Mouse (Mus musculus) kidney, postnatal 0 days (tissue): Measurements from ENCODE around the gene A730015C16Rik. TPM values are rescaled to one million over a fixed set of nuclear protein-coding genes. Genes with fewer than 3 reads are reported as not detected.

Source experiments
- ATAC-seq: fragments of 200-750 bp; cut with Nextera tagmentation; replicated peaks from 2 replicates; pipeline ENCODE4 v1.8.0; 2017; ENCODE audit warnings: low read depth, moderate number of reproducible peaks, moderate TSS enrichment, moderate library complexity; ENCODE audit not compliant: low FRiP score
- DNase-seq: peaks from one replicate; pipeline ENCODE4 v3.0.0-alpha.2; 2016; ENCODE audit warnings: low spot score
- H3K27ac ChIP-seq: fragments of 300-500 bp; sonication (generic); 2 replicates; pipeline ENCODE4 v1.5.1; 2014; ENCODE audit warnings: mild to moderate bottlenecking
- H3K27me3 ChIP-seq: fragments of 300-500 bp; sonication (generic); 2 replicates; pipeline ENCODE4 v1.6.1; 2014; ENCODE audit warnings: low read length, mixed read lengths; ENCODE audit not compliant: insufficient read depth
- H3K36me3 ChIP-seq: fragments of 300-500 bp; sonication (generic); 2 replicates; pipeline ENCODE4 v1.6.1; 2014; ENCODE audit warnings: low read length, mixed read lengths; ENCODE audit not compliant: insufficient read depth
- H3K4me1 ChIP-seq: fragments of 300-500 bp; sonication (generic); replicated peaks from 2 replicates; pipeline ENCODE4 v1.6.1; 2014; ENCODE audit warnings: antibody characterized with exemption, low read length, mixed read lengths; ENCODE audit not compliant: insufficient read depth
- H3K4me2 ChIP-seq: fragments of 300-500 bp; sonication (generic); 2 replicates; pipeline ENCODE4 v1.6.1; 2014; ENCODE audit warnings: mild to moderate bottlenecking, low read length, moderate library complexity, mixed read lengths
- H3K4me3 ChIP-seq: fragments of 300-500 bp; sonication (generic); replicated peaks from 2 replicates; pipeline ENCODE4 v1.5.1; 2014; ENCODE audit warnings: low read depth, low read length
- H3K9ac ChIP-seq: fragments of 300-500 bp; sonication (generic); 2 replicates; pipeline ENCODE4 v1.6.1; 2014; ENCODE audit warnings: low read depth, low read length
- H3K9me3 ChIP-seq: fragments of 300-500 bp; sonication (generic); replicated peaks from 2 replicates; pipeline ENCODE4 v1.6.1; 2016; ENCODE audit warnings: low read length, inconsistent platforms, mixed read lengths
- CTCF ChIP-seq: IDR thresholded peaks from 2 replicates; pipeline ENCODE4 v1.5.1; 2016; ENCODE audit warnings: antibody characterized with exemption, low read depth, mild to moderate bottlenecking, moderate library complexity
- WGBS: fragments of 180-500 bp; shearing (Covaris S2); extraction: QIAGEN DNeasy Blood & Tissue Kit; methylation state at CpG from one replicate; pipeline ENCODE4 v1.1.7; 2014; 5-methylcytosine and 5-hydroxymethylcytosine counted together
- polyA plus RNA-seq: library from polyadenylated mRNA; unstranded; fragments of >200 nt; fragmentation: Nextera tagmentation; extraction: Ambion mirVana; gene quantifications from 2 replicates; pipeline ENCODE4 v1.2.1, GENCODE M21; 2015

The A730015C16Rik gene
- polyA plus RNA-seq, 1 experiment from 2014 or later, result 2.4 TPM

DNA sequence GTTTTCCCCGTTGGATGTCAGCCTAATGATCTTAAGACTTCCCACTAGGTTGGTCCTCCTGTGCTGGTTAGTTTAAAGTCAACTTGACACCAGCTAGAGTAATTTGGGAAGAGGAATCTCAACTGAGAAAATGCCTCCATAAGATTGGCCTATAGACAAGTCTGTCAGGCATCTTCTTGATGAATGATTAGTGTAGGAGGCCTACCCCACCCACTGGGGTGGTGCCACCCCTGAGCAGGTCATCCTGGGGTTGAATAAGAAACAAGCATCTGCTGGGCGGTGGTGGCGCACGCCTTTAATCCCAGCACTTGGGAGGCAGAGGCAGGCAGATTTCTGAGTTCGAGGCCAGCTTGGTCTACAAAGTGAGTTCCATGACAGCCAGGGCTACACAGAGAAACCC, 25.3 kb upstream of the A730015C16Rik start:
- no peak overlapping the region for H3K27ac ChIP-seq
- no peaks in the 10 kb centered on the region for H3K27me3 ChIP-seq
- 92% methylated on average over 5 of the region's 5 CpGs for WGBS
- ATAC-seq, result no peak
- no peaks in the 10 kb centered on the region for H3K36me3 ChIP-seq
- H3K9me3 ChIP-seq, result no peaks in the 10 kb centered on the region
- no peak overlapping the region for H3K9ac ChIP-seq
- TF ChIP-seq CTCF, result no peak
- no peak overlapping the region for H3K4me3 ChIP-seq
- H3K4me2 ChIP-seq, result no peak overlapping the region
- no peaks in the 10 kb centered on the region for H3K4me1 ChIP-seq
- DNase-seq, result no peak

- peak; percentile 95 for TF ChIP-seq CTCF
- no peaks in the 10 kb centered on the region for H3K4me1 ChIP-seq
- no peak overlapping the region for H3K27ac ChIP-seq
- DNase-seq (peak; percentile 91), ATAC-seq (peak; percentile 78; the same call in 1 of the 2 replicates)
- no peak overlapping the region for H3K4me3 ChIP-seq
- 33% methylated on average over 10 of the region's 10 CpGs for WGBS
- H3K4me2 ChIP-seq, result no peak overlapping the region
- no peaks in the 10 kb centered on the region for H3K9me3 ChIP-seq
- no peak overlapping the region for H3K9ac ChIP-seq
- H3K27me3 ChIP-seq, result no peaks in the 10 kb centered on the region
- H3K36me3 ChIP-seq, result no peaks in the 10 kb centered on the region
Measured at GRCm38 (mm10) chr4:108869730-108870374, 21.4 kb upstream of the A730015C16Rik start.

- TF ChIP-seq CTCF, result no peak
Measured at GRCm38 (mm10) chr4:108866806-108867205, 18.4 kb upstream of the A730015C16Rik start.

DNA sequence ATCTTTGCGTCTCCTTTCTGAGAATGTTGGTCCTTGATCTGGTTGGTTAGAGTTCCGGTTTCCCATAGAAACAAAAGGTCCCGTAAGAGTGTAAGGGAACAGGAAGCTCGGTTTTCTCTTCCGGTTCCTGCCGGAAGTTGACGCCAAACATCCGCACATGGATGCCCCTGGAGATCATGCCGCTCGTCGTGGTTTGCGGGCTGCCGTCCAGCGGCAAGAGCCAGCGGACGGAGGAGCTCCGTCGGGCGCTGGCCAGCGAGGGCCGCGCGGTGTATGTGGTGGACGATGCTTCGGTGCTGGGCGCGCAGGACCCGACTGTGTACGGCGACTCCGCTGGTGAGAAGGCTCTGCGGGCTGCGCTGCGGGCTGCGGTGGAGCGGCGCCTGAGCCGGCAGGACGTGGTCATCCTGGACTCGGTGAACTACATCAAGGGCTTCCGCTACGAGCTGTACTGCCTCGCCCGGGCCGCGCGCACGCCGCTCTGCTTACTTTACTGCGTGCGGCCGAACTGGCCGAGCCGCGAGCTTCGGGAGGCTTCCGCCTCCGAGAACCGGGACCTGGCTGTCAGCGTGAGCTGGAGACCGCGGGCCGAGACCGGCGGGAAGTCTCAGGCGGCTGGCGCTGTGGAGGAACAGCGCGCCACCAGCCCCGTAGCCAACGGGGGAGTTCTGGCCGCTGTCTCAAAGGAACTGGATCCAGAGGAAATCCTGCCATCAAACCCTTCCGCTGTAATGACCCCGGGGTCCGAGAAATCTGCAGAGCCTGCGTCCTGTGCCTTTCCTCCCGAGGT, 509 bp downstream of the A730015C16Rik start, which contains the start of gene Kti12:
Gene Kti12 (plus strand): TSS at position 71 of the 790 bp plus-strand sequence.
- Histone ChIP-seq H3K4me3 (peak within 1 kb of the TSS; percentile 76), H3K9me3 (no peaks in the 10 kb centered on the region), H3K27ac (peak within 1 kb of the TSS; percentile 98), H3K36me3 (no peaks in the 10 kb centered on the region), H3K27me3 (no peaks in the 10 kb centered on the region), H3K4me1 (peaks cover 7% of the 10 kb centered on the region), H3K4me2 (peak within 1 kb of the TSS; percentile 98), H3K9ac (peak within 1 kb of the TSS; percentile 86)
- DNase-seq (peak; percentile 96), ATAC-seq (peak; percentile 85)
- under 1% methylated on average over 72 of the region's 77 CpGs for WGBS
- no peak for TF ChIP-seq CTCF

More at GRCm38 (mm10) chr4:108866806-108867205, 18.4 kb upstream of the A730015C16Rik start:
- DNase-seq, result no peak
- H3K9me3 ChIP-seq, result no peaks in the 10 kb centered on the region
- no peak for ATAC-seq
- no peak overlapping the region for H3K4me2 ChIP-seq
- H3K4me3 ChIP-seq, result no peak overlapping the region
- H3K36me3 ChIP-seq, result peaks cover 11% of the 10 kb centered on the region; the same call in 1 of the 2 replicates
- 82% methylated on average over 7 of the region's 7 CpGs for WGBS
- H3K27ac ChIP-seq, result no peak overlapping the region
- H3K4me1 ChIP-seq, result no peaks in the 10 kb centered on the region
- no peak overlapping the region for H3K9ac ChIP-seq
- H3K27me3 ChIP-seq, result no peaks in the 10 kb centered on the region

- H3K36me3 ChIP-seq, result no peaks in the 10 kb centered on the region
- H3K9me3 ChIP-seq, result no peaks in the 10 kb centered on the region
- H3K27ac ChIP-seq, result no peak overlapping the region
- H3K27me3 ChIP-seq, result no peaks in the 10 kb centered on the region
- no peak overlapping the region for H3K4me2 ChIP-seq
- no peak overlapping the region for H3K4me3 ChIP-seq
- 51% methylated on average over 5 of the region's 5 CpGs for WGBS
- H3K4me1 ChIP-seq, result peaks cover 7% of the 10 kb centered on the region
- H3K9ac ChIP-seq, result no peak overlapping the region
- no peak for TF ChIP-seq CTCF
- no peak for ATAC-seq
- peak; percentile 53 for DNase-seq
Measured at GRCm38 (mm10) chr4:108845824-108846569, 2.4 kb downstream of the A730015C16Rik start.

- no peak for TF ChIP-seq CTCF
- ATAC-seq (no peak), DNase-seq (no peak)
- no peak overlapping the region for H3K9ac ChIP-seq
- H3K4me3 ChIP-seq, result no peak overlapping the region
- no peaks in the 10 kb centered on the region for H3K9me3 ChIP-seq
- H3K27me3 ChIP-seq, result no peaks in the 10 kb centered on the region
- H3K36me3 ChIP-seq, result no peaks in the 10 kb centered on the region
- 0 out of 2 replicates have a peak, but pooled peaks cover 3% of the 10 kb centered on the region for H3K4me1 ChIP-seq
- no peak overlapping the region for H3K27ac ChIP-seq
- H3K4me2 ChIP-seq, result no peak overlapping the region
Measured at GRCm38 (mm10) chr4:108843336-108843735, 5.1 kb downstream of the A730015C16Rik start.
